Mouse (Mus musculus): ENCODE results near the gene Ddx54. TPM values are rescaled to one million over a fixed set of nuclear protein-coding genes. Genes with fewer than 3 reads are reported as not detected.

The Ddx54 gene
- polyA plus RNA-seq, 1 experiment: 3.4 TPM

GRCm38 (mm10) chr5:120568336-120568768 is 44.2 kb upstream of the Ddx54 start:
- Histone ChIP-seq H3K27me3 (ENCODE audit: control insufficient read depth) (no peaks in the 10 kb centered on the region), H3K36me3 (ENCODE audit: control insufficient read depth) (peaks cover 94% of the 10 kb centered on the region), H3K4me3 (replicated peaks) (no peak overlapping the region), H3K9me3 (ENCODE audit: control insufficient read depth, low read length) (no peaks in the 10 kb centered on the region), H3K4me1 (ENCODE audit: control insufficient read depth) (peaks cover 49% of the 10 kb centered on the region)
- TF ChIP-seq TAL1 (IDR thresholded peaks at IDR 0.05; ENCODE audit: low read length) (no peak), GATA1 (IDR thresholded peaks at IDR 0.05; ENCODE audit: low read length) (no peak)

GRCm38 (mm10) chr5:120568964-120569363 is 43.6 kb upstream of the Ddx54 start:
- H3K9me3 ChIP-seq (ENCODE audit: control insufficient read depth, low read length): no peaks in the 10 kb centered on the region
- no peaks in the 10 kb centered on the region for H3K27me3 ChIP-seq (ENCODE audit: control insufficient read depth)
- H3K4me1 ChIP-seq (ENCODE audit: control insufficient read depth): peaks cover 50% of the 10 kb centered on the region
- no peak for TF ChIP-seq GATA1 (IDR thresholded peaks at IDR 0.05; ENCODE audit: low read length)
- TF ChIP-seq TAL1 (IDR thresholded peaks at IDR 0.05; ENCODE audit: low read length): no peak
- H3K36me3 ChIP-seq (ENCODE audit: control insufficient read depth): peaks cover 95% of the 10 kb centered on the region
- no peak overlapping the region for H3K4me3 ChIP-seq (replicated peaks)

DNA sequence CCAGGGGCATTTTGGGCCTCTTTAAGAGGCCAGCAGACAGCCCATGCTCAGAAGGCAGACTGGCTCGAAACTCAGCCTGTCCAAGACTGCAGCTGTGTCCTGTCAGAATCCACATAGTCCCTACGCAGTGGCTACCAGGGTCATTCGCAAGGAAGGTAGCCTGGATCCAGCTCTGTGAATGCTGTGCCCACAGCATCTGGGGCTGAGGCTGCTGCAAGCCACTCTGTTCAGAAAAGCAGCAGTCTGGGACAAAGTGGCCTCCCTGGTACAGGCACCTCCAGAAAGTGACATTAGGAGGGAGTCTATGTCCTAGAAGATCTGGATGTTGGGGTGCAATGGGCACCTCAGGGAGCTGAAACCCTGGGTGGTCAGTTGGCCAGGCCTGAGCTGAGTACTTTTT is 42.7 kb upstream of the Ddx54 start:
- H3K4me1 ChIP-seq (ENCODE audit: control insufficient read depth): peaks cover 55% of the 10 kb centered on the region
- no peaks in the 10 kb centered on the region for H3K27me3 ChIP-seq (ENCODE audit: control insufficient read depth)
- H3K4me3 ChIP-seq (replicated peaks): no peak overlapping the region
- TF ChIP-seq TAL1 (IDR thresholded peaks at IDR 0.05; ENCODE audit: low read length): no peak
- no peak for TF ChIP-seq GATA1 (IDR thresholded peaks at IDR 0.05; ENCODE audit: low read length)
- H3K36me3 ChIP-seq (ENCODE audit: control insufficient read depth): peaks cover 96% of the 10 kb centered on the region
- H3K9me3 ChIP-seq (ENCODE audit: control insufficient read depth, low read length): no peaks in the 10 kb centered on the region

DNA sequence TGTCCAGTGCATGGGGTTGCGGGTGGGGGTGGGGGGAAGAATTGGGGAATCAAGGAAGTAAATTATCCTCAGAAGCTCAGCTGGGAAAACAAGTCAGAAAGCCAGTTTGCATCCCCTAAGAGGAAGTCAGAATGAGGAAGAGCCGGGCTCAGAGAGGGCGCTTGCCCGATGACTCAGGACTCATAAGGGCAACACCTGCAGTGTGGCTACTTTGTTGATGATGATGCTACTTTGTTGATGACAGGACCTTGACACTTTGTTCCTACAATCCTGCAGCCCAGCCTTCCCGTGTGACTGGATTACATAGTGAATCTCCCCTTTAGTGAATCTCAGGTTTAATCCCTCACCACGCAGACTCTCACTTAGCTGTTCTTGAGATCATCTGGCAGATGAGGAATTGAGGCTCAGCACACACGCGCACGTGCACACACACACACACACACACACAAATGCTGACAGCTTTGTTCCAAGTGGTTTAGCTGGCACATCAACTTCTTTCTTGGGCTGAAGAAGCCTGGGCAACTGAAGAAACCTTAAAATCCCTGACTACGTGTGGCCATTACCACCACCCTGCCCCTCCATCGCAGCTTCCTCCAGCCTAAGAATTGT is 42.1 kb upstream of the Ddx54 start:
- no peaks in the 10 kb centered on the region for H3K9me3 ChIP-seq (ENCODE audit: control insufficient read depth, low read length)
- TF ChIP-seq GATA1 (IDR thresholded peaks at IDR 0.05; ENCODE audit: low read length) (no peak), TAL1 (IDR thresholded peaks at IDR 0.05; ENCODE audit: low read length) (no peak)
- peaks cover 59% of the 10 kb centered on the region for H3K4me1 ChIP-seq (ENCODE audit: control insufficient read depth)
- no peak overlapping the region for H3K4me3 ChIP-seq (replicated peaks)
- peaks cover 96% of the 10 kb centered on the region for H3K36me3 ChIP-seq (ENCODE audit: control insufficient read depth)
- no peaks in the 10 kb centered on the region for H3K27me3 ChIP-seq (ENCODE audit: control insufficient read depth)

GRCm38 (mm10) chr5:120571056-120571740 is 41.3 kb upstream of the Ddx54 start:
- no peaks in the 10 kb centered on the region for H3K27me3 ChIP-seq (ENCODE audit: control insufficient read depth)
- TF ChIP-seq TAL1 (IDR thresholded peaks at IDR 0.05; ENCODE audit: low read length): no peak
- no peak for TF ChIP-seq GATA1 (IDR thresholded peaks at IDR 0.05; ENCODE audit: low read length)
- no peak overlapping the region for H3K4me3 ChIP-seq (replicated peaks)
- H3K9me3 ChIP-seq (ENCODE audit: control insufficient read depth, low read length): no peaks in the 10 kb centered on the region
- H3K36me3 ChIP-seq (ENCODE audit: control insufficient read depth): peaks cover 92% of the 10 kb centered on the region
- peaks cover 58% of the 10 kb centered on the region for H3K4me1 ChIP-seq (ENCODE audit: control insufficient read depth)

DNA sequence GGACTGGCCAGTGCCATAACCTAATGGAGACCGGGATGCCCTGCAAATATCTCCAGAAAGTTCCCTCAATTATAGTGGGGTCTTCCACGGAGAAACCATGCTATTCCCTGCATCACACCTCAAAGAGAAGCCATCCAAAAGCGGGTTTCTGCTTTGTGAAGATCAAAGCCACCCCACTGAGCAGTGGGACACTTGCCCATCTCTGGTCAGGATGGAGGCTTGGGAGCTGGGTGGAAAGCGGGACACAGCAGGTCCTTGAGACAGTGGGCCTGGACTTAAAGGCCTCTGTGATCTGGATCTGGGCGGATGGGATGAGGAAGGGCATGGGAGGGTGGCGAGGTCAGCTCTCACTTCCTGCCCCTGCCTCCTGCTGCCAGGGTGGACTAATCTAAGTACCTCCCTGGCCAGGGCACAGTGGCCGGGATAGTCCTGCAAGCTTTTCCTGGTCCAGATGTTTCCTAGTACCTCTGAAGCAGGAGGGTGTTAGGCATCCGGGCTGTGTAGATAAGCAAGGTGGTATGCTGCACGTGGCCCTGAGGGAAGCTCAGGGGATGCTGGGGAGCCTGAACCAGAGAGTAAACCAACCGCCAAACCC is 38.0 kb upstream of the Ddx54 start:
- Histone ChIP-seq H3K36me3 (ENCODE audit: control insufficient read depth) (peaks cover 90% of the 10 kb centered on the region), H3K27me3 (ENCODE audit: control insufficient read depth) (no peaks in the 10 kb centered on the region), H3K9me3 (ENCODE audit: control insufficient read depth, low read length) (no peaks in the 10 kb centered on the region), H3K4me1 (ENCODE audit: control insufficient read depth) (peaks cover 78% of the 10 kb centered on the region), H3K4me3 (replicated peaks) (no peak overlapping the region)
- TF ChIP-seq GATA1 (IDR thresholded peaks at IDR 0.05; ENCODE audit: low read length): no peak
- TF ChIP-seq TAL1 (IDR thresholded peaks at IDR 0.05; ENCODE audit: low read length): no peak

GRCm38 (mm10) chr5:120576781-120577301 is 35.7 kb upstream of the Ddx54 start:
- no peak for TF ChIP-seq TAL1 (IDR thresholded peaks at IDR 0.05; ENCODE audit: low read length)
- no peak for TF ChIP-seq GATA1 (IDR thresholded peaks at IDR 0.05; ENCODE audit: low read length)
- H3K4me3 ChIP-seq (replicated peaks): peak overlapping the region; percentile 59
- peaks cover 91% of the 10 kb centered on the region for H3K36me3 ChIP-seq (ENCODE audit: control insufficient read depth)
- H3K27me3 ChIP-seq (ENCODE audit: control insufficient read depth): no peaks in the 10 kb centered on the region
- no peaks in the 10 kb centered on the region for H3K9me3 ChIP-seq (ENCODE audit: control insufficient read depth, low read length)
- peaks cover 83% of the 10 kb centered on the region for H3K4me1 ChIP-seq (ENCODE audit: control insufficient read depth)

- H3K36me3 ChIP-seq (ENCODE audit: control insufficient read depth): peaks cover 93% of the 10 kb centered on the region
- no peaks in the 10 kb centered on the region for H3K9me3 ChIP-seq (ENCODE audit: control insufficient read depth, low read length)
- peak overlapping the region; percentile 59 for H3K4me3 ChIP-seq (replicated peaks)
- no peaks in the 10 kb centered on the region for H3K27me3 ChIP-seq (ENCODE audit: control insufficient read depth)
- H3K4me1 ChIP-seq (ENCODE audit: control insufficient read depth): peaks cover 86% of the 10 kb centered on the region
- TF ChIP-seq TAL1 (IDR thresholded peaks at IDR 0.05; ENCODE audit: low read length) (peak; percentile 34; the same call in 1 of the 3 replicates), GATA1 (IDR thresholded peaks at IDR 0.05; ENCODE audit: low read length) (peak; percentile 74)
Measured at GRCm38 (mm10) chr5:120577935-120578441, 34.6 kb upstream of the Ddx54 start.

All from erythroblast, embryonic 14.5 days (primary cell).